Mouse (Mus musculus): ENCODE data around the gene Snx8. TPM values are rescaled to one million over a fixed set of nuclear protein-coding genes. Genes with fewer than 3 reads are reported as not detected.

Snx8 gene
- polyA plus RNA-seq, 1 experiment from 2014 or later: 32.4 TPM

- H3K36me3 ChIP-seq (ENCODE audit: insufficient read depth, low read length): peaks cover 23% of the 10 kb centered on the region
- H3K4me2 ChIP-seq (replicated peaks; ENCODE audit: low read depth, low read length): no peak overlapping the region
- no peak overlapping the region for H3K27ac ChIP-seq (ENCODE audit: low read length)
- ATAC-seq (ENCODE audit: low FRiP score, low TSS enrichment): no peak
- H3K9me3 ChIP-seq (ENCODE audit: low read length): peaks cover 2% of the 10 kb centered on the region; the same call in 1 of the 2 replicates
- H3K4me1 ChIP-seq (ENCODE audit: insufficient read depth, low read length): peaks cover 19% of the 10 kb centered on the region
- H3K4me3 ChIP-seq (ENCODE audit: low read length): no peak overlapping the region
- no peaks in the 10 kb centered on the region for H3K27me3 ChIP-seq (ENCODE audit: insufficient read depth, low read length)
- WGBS: 40% methylated on average over 2 of the region's 2 CpGs
- no peak overlapping the region for H3K9ac ChIP-seq (replicated peaks; ENCODE audit: low read length)
Observed at GRCm38 (mm10) chr5:140333631-140334030, 55.4 kb downstream of the Snx8 start.

GRCm38 (mm10) chr5:140332519-140332918 lies 56.5 kb downstream of the Snx8 start:
- peak overlapping the region; percentile 81 for H3K4me3 ChIP-seq (ENCODE audit: low read length)
- H3K27ac ChIP-seq (ENCODE audit: low read length): peak overlapping the region; percentile 96
- H3K4me1 ChIP-seq (ENCODE audit: insufficient read depth, low read length): peaks cover 19% of the 10 kb centered on the region
- WGBS: 52% methylated on average over 4 of the region's 4 CpGs
- H3K27me3 ChIP-seq (ENCODE audit: insufficient read depth, low read length): no peaks in the 10 kb centered on the region
- no peaks in the 10 kb centered on the region for H3K9me3 ChIP-seq (ENCODE audit: low read length)
- no peak for ATAC-seq (ENCODE audit: low FRiP score, low TSS enrichment)
- peak overlapping the region; percentile 83 for H3K4me2 ChIP-seq (replicated peaks; ENCODE audit: low read depth, low read length)
- peak overlapping the region; percentile 37; the same call in 1 of the 2 replicates for H3K9ac ChIP-seq (replicated peaks; ENCODE audit: low read length)
- peaks cover 22% of the 10 kb centered on the region for H3K36me3 ChIP-seq (ENCODE audit: insufficient read depth, low read length)

- Histone ChIP-seq H3K36me3 (ENCODE audit: insufficient read depth, low read length) (peaks cover 23% of the 10 kb centered on the region), H3K4me3 (ENCODE audit: low read length) (peak within 1 kb of the TSS; percentile 81), H3K4me1 (ENCODE audit: insufficient read depth, low read length) (peaks cover 19% of the 10 kb centered on the region), H3K9ac (replicated peaks; ENCODE audit: low read length) (peak within 1 kb of the TSS; percentile 94), H3K4me2 (replicated peaks; ENCODE audit: low read depth, low read length) (peak within 1 kb of the TSS; percentile 83), H3K27me3 (ENCODE audit: insufficient read depth, low read length) (no peaks in the 10 kb centered on the region), H3K9me3 (ENCODE audit: low read length) (no peaks in the 10 kb centered on the region), H3K27ac (ENCODE audit: low read length) (peak within 1 kb of the TSS; percentile 96)
- peak; percentile 88 for ATAC-seq (ENCODE audit: low FRiP score, low TSS enrichment)
- WGBS: 1% methylated on average over 39 of the region's 39 CpGs
Observed at GRCm38 (mm10) chr5:140331615-140332512, 57.2 kb downstream of the Snx8 start, which contains the start of gene Mrm2. TSS of gene Mrm2 (minus strand) at chr5:140331898.

GRCm38 (mm10) chr5:140324058-140324457 lies 65.0 kb downstream of the Snx8 start:
- no peak for ATAC-seq (ENCODE audit: low FRiP score, low TSS enrichment)
- Histone ChIP-seq H3K4me3 (ENCODE audit: low read length) (no peak overlapping the region), H3K4me1 (ENCODE audit: insufficient read depth, low read length) (peaks cover 9% of the 10 kb centered on the region), H3K36me3 (ENCODE audit: insufficient read depth, low read length) (peaks cover 15% of the 10 kb centered on the region), H3K27me3 (ENCODE audit: insufficient read depth, low read length) (no peaks in the 10 kb centered on the region), H3K27ac (ENCODE audit: low read length) (no peak overlapping the region), H3K9me3 (ENCODE audit: low read length) (no peaks in the 10 kb centered on the region), H3K9ac (replicated peaks; ENCODE audit: low read length) (no peak overlapping the region), H3K4me2 (replicated peaks; ENCODE audit: low read depth, low read length) (no peak overlapping the region)
- WGBS: 89% methylated on average over 5 of the region's 5 CpGs

- Histone ChIP-seq H3K9ac (replicated peaks; ENCODE audit: low read length) (peak overlapping the region; percentile 96), H3K4me2 (replicated peaks; ENCODE audit: low read depth, low read length) (peak overlapping the region; percentile 79), H3K27me3 (ENCODE audit: insufficient read depth, low read length) (no peaks in the 10 kb centered on the region), H3K9me3 (ENCODE audit: low read length) (no peaks in the 10 kb centered on the region), H3K4me1 (ENCODE audit: insufficient read depth, low read length) (peaks cover 9% of the 10 kb centered on the region), H3K27ac (ENCODE audit: low read length) (peak overlapping the region; percentile 84), H3K4me3 (ENCODE audit: low read length) (peak overlapping the region; percentile 94), H3K36me3 (ENCODE audit: insufficient read depth, low read length) (no peaks in the 10 kb centered on the region)
- 1% methylated on average over 17 of the region's 17 CpGs for WGBS
- ATAC-seq (ENCODE audit: low FRiP score, low TSS enrichment): peak; percentile 5; the same call in 1 of the 2 replicates
Observed at GRCm38 (mm10) chr5:140321756-140322575, 67.1 kb downstream of the Snx8 start.

GRCm38 (mm10) chr5:140321042-140321755 lies 67.9 kb downstream of the Snx8 start, which contains the start of the genes Mad1l1 and Nudt1:
TSS of gene Mad1l1 (minus strand) at chr5:140321552.
TSS of gene Nudt1 (plus strand) at chr5:140321656.
- H3K27ac ChIP-seq (ENCODE audit: low read length): peak within 1 kb of the TSS; percentile 84
- H3K4me2 ChIP-seq (replicated peaks; ENCODE audit: low read depth, low read length): peak within 1 kb of the TSS; percentile 79
- under 1% methylated on average over 60 of the region's 60 CpGs for WGBS
- no peaks in the 10 kb centered on the region for H3K9me3 ChIP-seq (ENCODE audit: low read length)
- no peaks in the 10 kb centered on the region for H3K36me3 ChIP-seq (ENCODE audit: insufficient read depth, low read length)
- peak within 1 kb of the TSS; percentile 94 for H3K4me3 ChIP-seq (ENCODE audit: low read length)
- no peaks in the 10 kb centered on the region for H3K27me3 ChIP-seq (ENCODE audit: insufficient read depth, low read length)
- H3K9ac ChIP-seq (replicated peaks; ENCODE audit: low read length): peak within 1 kb of the TSS; percentile 96
- H3K4me1 ChIP-seq (ENCODE audit: insufficient read depth, low read length): peaks cover 9% of the 10 kb centered on the region
- peak; percentile 93 for ATAC-seq (ENCODE audit: low FRiP score, low TSS enrichment)

GRCm38 (mm10) chr5:140316716-140317115 lies 72.3 kb downstream of the Snx8 start:
- no peak for ATAC-seq (ENCODE audit: low FRiP score, low TSS enrichment)
- H3K27me3 ChIP-seq (ENCODE audit: insufficient read depth, low read length): no peaks in the 10 kb centered on the region
- H3K36me3 ChIP-seq (ENCODE audit: insufficient read depth, low read length): peaks cover 17% of the 10 kb centered on the region
- H3K9me3 ChIP-seq (ENCODE audit: low read length): no peaks in the 10 kb centered on the region
- WGBS: 80% methylated on average over 3 of the region's 3 CpGs
- H3K27ac ChIP-seq (ENCODE audit: low read length): no peak overlapping the region
- no peak overlapping the region for H3K4me3 ChIP-seq (ENCODE audit: low read length)
- no peak overlapping the region for H3K9ac ChIP-seq (replicated peaks; ENCODE audit: low read length)
- H3K4me1 ChIP-seq (ENCODE audit: insufficient read depth, low read length): peaks cover 9% of the 10 kb centered on the region
- no peak overlapping the region for H3K4me2 ChIP-seq (replicated peaks; ENCODE audit: low read depth, low read length)

GRCm38 (mm10) chr5:140307602-140308001 lies 81.5 kb downstream of the Snx8 start:
- Histone ChIP-seq H3K4me3 (ENCODE audit: low read length) (no peak overlapping the region), H3K4me2 (replicated peaks; ENCODE audit: low read depth, low read length) (no peak overlapping the region), H3K9ac (replicated peaks; ENCODE audit: low read length) (no peak overlapping the region), H3K4me1 (ENCODE audit: insufficient read depth, low read length) (no peaks in the 10 kb centered on the region), H3K36me3 (ENCODE audit: insufficient read depth, low read length) (peaks cover 63% of the 10 kb centered on the region), H3K27me3 (ENCODE audit: insufficient read depth, low read length) (no peaks in the 10 kb centered on the region), H3K27ac (ENCODE audit: low read length) (no peak overlapping the region), H3K9me3 (ENCODE audit: low read length) (no peaks in the 10 kb centered on the region)
- 95% methylated on average over 14 of the region's 14 CpGs for WGBS
- ATAC-seq (ENCODE audit: low FRiP score, low TSS enrichment): no peak

- Histone ChIP-seq H3K4me1 (ENCODE audit: insufficient read depth, low read length) (no peaks in the 10 kb centered on the region), H3K4me2 (replicated peaks; ENCODE audit: low read depth, low read length) (no peak overlapping the region), H3K27ac (ENCODE audit: low read length) (no peak overlapping the region), H3K9me3 (ENCODE audit: low read length) (no peaks in the 10 kb centered on the region), H3K9ac (replicated peaks; ENCODE audit: low read length) (no peak overlapping the region), H3K27me3 (ENCODE audit: insufficient read depth, low read length) (no peaks in the 10 kb centered on the region), H3K4me3 (ENCODE audit: low read length) (no peak overlapping the region), H3K36me3 (ENCODE audit: insufficient read depth, low read length) (peaks cover 69% of the 10 kb centered on the region)
- WGBS: 89% methylated on average over 8 of the region's 8 CpGs
- no peak for ATAC-seq (ENCODE audit: low FRiP score, low TSS enrichment)
Observed at GRCm38 (mm10) chr5:140306016-140306415, 83.0 kb downstream of the Snx8 start.
